Comparison of ENCODE assay signal across 41 mouse cellular contexts in genomic region chr16:3577658-3578057, GRCm38 (mm10). TPM values are rescaled to one million over a fixed set of nuclear protein-coding genes. Genes with fewer than 3 reads are reported as not detected.
"Had no signal": no experiment of that assay in that cellular context is flagged by ENCODE, and none has a peak within 500 bp of the region (broad histone marks: within the 10 kb centered on the region; RNA-seq: fewer than 3 reads in every experiment).

No protein-coding gene starts in this region.

RNA-seq across cellular contexts. Expression of gene Olfr161, which starts 13.2 kb away (rescaled TPM):
- total RNA-seq: heart, postnatal 10 days; heart, postnatal 14 days; heart, postnatal 25 days; heart, postnatal 36 days; heart, postnatal 4 days; hematopoietic stem cell, adult 5-6 weeks; hindbrain, postnatal 0 days; layer of hippocampus, adult 18-20 months; layer of hippocampus, adult 2 months; layer of hippocampus, adult 8-10 months; layer of hippocampus, postnatal 10 days; layer of hippocampus, postnatal 14 days; layer of hippocampus, postnatal 25 days; layer of hippocampus, postnatal 36 days; left cerebral cortex, adult 18-20 months; left cerebral cortex, adult 2 months; left cerebral cortex, adult 8-10 months had no signal
- polyA plus RNA-seq: heart, embryonic 11.5 days; heart, embryonic 12.5 days; heart, embryonic 13.5 days; heart, embryonic 14.5 days; heart, embryonic 15.5 days; heart, embryonic 16.5 days; heart, postnatal 0 days; hindbrain, embryonic 10.5 days; hindbrain, embryonic 11.5 days; hindbrain, embryonic 12.5 days; hindbrain, embryonic 13.5 days; hindbrain, embryonic 14.5 days; hindbrain, embryonic 15.5 days; hindbrain, embryonic 16.5 days; hindbrain, postnatal 0 days; intestine, embryonic 14.5 days; intestine, embryonic 15.5 days; intestine, embryonic 16.5 days; intestine, postnatal 0 days; kidney, adult 2 months; kidney, embryonic 14.5 days; kidney, embryonic 15.5 days; kidney, embryonic 16.5 days; kidney, postnatal 0 days; large intestine, adult 2 months had no signal
